Comparison of ENCODE assay signal across 8 mouse cellular contexts in genomic region chr6:77633997-77634396, GRCm38 (mm10).
A peak's percentile ranks its signal among the peaks of the same experiment; 100 is the strongest.
DNase-seq lines count a peak whose midpoint lies in the region; ATAC-seq lines count a peak whose summit lies in the region.
"Had no signal": no experiment of that assay in that cellular context is flagged by ENCODE, and none has a peak within 500 bp of the region (broad histone marks: within the 10 kb centered on the region; RNA-seq: fewer than 3 reads in every experiment).

No protein-coding gene starts in this region.

- H3K27ac ChIP-seq in hindbrain, embryonic 11.5 days (ENCODE audit: low read depth, low read length) = no peak overlapping the region
- H3K27ac ChIP-seq in midbrain, embryonic 15.5 days = no peak overlapping the region
- H3K27ac ChIP-seq: embryonic facial prominence, embryonic 15.5 days had no signal

- no peaks in the 10 kb centered on the region for H3K36me3 ChIP-seq in hindbrain, embryonic 11.5 days (ENCODE audit: control insufficient read depth, insufficient read depth, low read length)
- no peaks in the 10 kb centered on the region for H3K36me3 ChIP-seq in midbrain, embryonic 15.5 days (replicated peaks)
- H3K36me3 ChIP-seq: embryonic facial prominence, embryonic 15.5 days had no signal

- H3K9ac ChIP-seq in hindbrain, embryonic 11.5 days (ENCODE audit: low read depth, low read length) = no peak overlapping the region
- H3K9ac ChIP-seq in midbrain, embryonic 15.5 days = no peak overlapping the region
- H3K9ac ChIP-seq: embryonic facial prominence, embryonic 15.5 days had no signal

- H3K4me3 ChIP-seq in hindbrain, embryonic 11.5 days (ENCODE audit: low read depth, low read length) = no peak overlapping the region
- no peak overlapping the region for H3K4me3 ChIP-seq in midbrain, embryonic 15.5 days
- H3K4me3 ChIP-seq: embryonic facial prominence, embryonic 15.5 days had no signal

- no peaks in the 10 kb centered on the region for H3K27me3 ChIP-seq in hindbrain, embryonic 11.5 days (ENCODE audit: control insufficient read depth, insufficient read depth, low read length)
- no peaks in the 10 kb centered on the region for H3K27me3 ChIP-seq in midbrain, embryonic 15.5 days (replicated peaks)
- H3K27me3 ChIP-seq: embryonic facial prominence, embryonic 15.5 days had no signal

- H3K4me1 ChIP-seq in hindbrain, embryonic 11.5 days (replicated peaks; ENCODE audit: control insufficient read depth, insufficient read depth, low read length) = no peaks in the 10 kb centered on the region
- no peaks in the 10 kb centered on the region for H3K4me1 ChIP-seq in midbrain, embryonic 15.5 days
- H3K4me1 ChIP-seq: embryonic facial prominence, embryonic 15.5 days had no signal

- peak; percentile 35; the same call in 1 of the 2 replicates for ATAC-seq in hindbrain, embryonic 11.5 days (ENCODE audit: low FRiP score)
- peak; percentile 75 for ATAC-seq in midbrain, embryonic 15.5 days (replicated peaks)

- DNase-seq in 3T3-L1 (ENCODE audit: low read depth, low spot score) = peak; percentile 58
- DNase-seq in ES-CJ7 (ENCODE audit: low read depth, low spot score) = peak; percentile 51
- peak; percentile 64 to 69 for DNase-seq in cerebellum, postnatal 36 days
- DNase-seq in hindbrain, embryonic 11.5 days (ENCODE audit: low spot score) = peak; percentile 76
- DNase-seq in left cerebral cortex, adult 11 months (ENCODE audit: low spot score) = peak; percentile 57
- no peak for DNase-seq in natural killer cell, adult 2 months (ENCODE audit: low spot score in 2 of 2)

- no peak overlapping the region for H3K4me2 ChIP-seq in hindbrain, embryonic 11.5 days (replicated peaks; ENCODE audit: low read depth, low read length)
- H3K4me2 ChIP-seq in midbrain, embryonic 15.5 days = no peak overlapping the region
- H3K4me2 ChIP-seq: embryonic facial prominence, embryonic 15.5 days had no signal

- WGBS in hindbrain, embryonic 11.5 days = 33% methylated on average over 9 of the region's 9 CpGs
- WGBS in midbrain, embryonic 15.5 days = 23% methylated on average over 9 of the region's 9 CpGs

- H3K9me3 ChIP-seq in hindbrain, embryonic 11.5 days (ENCODE audit: control insufficient read depth, low read length) = no peaks in the 10 kb centered on the region
- H3K9me3 ChIP-seq in midbrain, embryonic 15.5 days = no peaks in the 10 kb centered on the region
- H3K9me3 ChIP-seq: embryonic facial prominence, embryonic 15.5 days had no signal

Comparison
In these comparisons a context has a peak if more than half of its experiments do, and no peak if none do; other contexts are left out.
1. DNase-seq: peak in 3T3-L1 (single experiment), ES-CJ7 (single experiment), cerebellum, postnatal 36 days (2 of 2), hindbrain, embryonic 11.5 days (single experiment) and left cerebral cortex, adult 11 months (single experiment); none in natural killer cell, adult 2 months (0 of 2).